Mouse (Mus musculus) heart, embryonic 12.5 days (tissue): ENCODE results near the gene Ctnnb1. TPM values are rescaled to one million over a fixed set of nuclear protein-coding genes. Genes with fewer than 3 reads are reported as not detected.
"Not testable (repeated sequence)": the region's sequence is repeated elsewhere in the genome, so short reads cannot be mapped to it uniquely, and the experiment has no call there.

ENCODE experiments used
- ATAC-seq: fragments of 200-750 bp; cut with Nextera tagmentation; 2 replicates; pipeline ENCODE4 v1.8.0; 2017; ENCODE audit warnings: moderate TSS enrichment, moderate library complexity; ENCODE audit not compliant: insufficient number of reproducible peaks, low FRiP score
- H3K27ac ChIP-seq: fragments of 300-500 bp; sonication (generic); 2 replicates; pipeline ENCODE4 v1.5.1; 2016; ENCODE audit warnings: mild to moderate bottlenecking, moderate library complexity; ENCODE audit not compliant: poor library complexity, severe bottlenecking
- H3K27me3 ChIP-seq: fragments of 300-500 bp; sonication (generic); replicated peaks from 2 replicates; pipeline ENCODE4 v1.6.1; 2016; ENCODE audit warnings: mild to moderate bottlenecking, moderate library complexity
- H3K36me3 ChIP-seq: fragments of 300-500 bp; sonication (generic); 2 replicates; pipeline ENCODE4 v1.6.1; 2016; ENCODE audit warnings: mild to moderate bottlenecking, moderate library complexity
- H3K4me1 ChIP-seq: fragments of 300-500 bp; sonication (generic); replicated peaks from 2 replicates; pipeline ENCODE4 v1.6.1; 2016; ENCODE audit warnings: mild to moderate bottlenecking
- H3K4me2 ChIP-seq: fragments of 300-500 bp; sonication (generic); 2 replicates; pipeline ENCODE4 v1.6.1; 2016; ENCODE audit warnings: mild to moderate bottlenecking, moderate library complexity
- H3K4me3 ChIP-seq: fragments of 300-500 bp; sonication (generic); 2 replicates; pipeline ENCODE4 v1.5.1; 2016; ENCODE audit warnings: mild to moderate bottlenecking
- H3K9ac ChIP-seq: fragments of 300-500 bp; sonication (generic); 2 replicates; pipeline ENCODE4 v1.6.1; 2016; ENCODE audit warnings: mild to moderate bottlenecking, moderate library complexity
- H3K9me3 ChIP-seq: fragments of 300-500 bp; sonication (generic); replicated peaks from 2 replicates; pipeline ENCODE4 v1.6.1; 2016; ENCODE audit warnings: mild to moderate bottlenecking, moderate library complexity
- WGBS: fragments of 180-500 bp; shearing (Covaris S2); methylation state at CpG from one replicate; pipeline ENCODE4 v1.1.7; 2016; 5-methylcytosine and 5-hydroxymethylcytosine counted together
- polyA plus RNA-seq: library from polyadenylated mRNA; unstranded; fragments of >200 nt; fragmentation: Nextera tagmentation; extraction: Ambion mirVana; gene quantifications from 2 replicates; pipeline ENCODE4 v1.2.1, GENCODE M21; 2016

Ctnnb1 gene
- polyA plus RNA-seq, 1 experiment from 2014 or later, result 397 TPM

DNA sequence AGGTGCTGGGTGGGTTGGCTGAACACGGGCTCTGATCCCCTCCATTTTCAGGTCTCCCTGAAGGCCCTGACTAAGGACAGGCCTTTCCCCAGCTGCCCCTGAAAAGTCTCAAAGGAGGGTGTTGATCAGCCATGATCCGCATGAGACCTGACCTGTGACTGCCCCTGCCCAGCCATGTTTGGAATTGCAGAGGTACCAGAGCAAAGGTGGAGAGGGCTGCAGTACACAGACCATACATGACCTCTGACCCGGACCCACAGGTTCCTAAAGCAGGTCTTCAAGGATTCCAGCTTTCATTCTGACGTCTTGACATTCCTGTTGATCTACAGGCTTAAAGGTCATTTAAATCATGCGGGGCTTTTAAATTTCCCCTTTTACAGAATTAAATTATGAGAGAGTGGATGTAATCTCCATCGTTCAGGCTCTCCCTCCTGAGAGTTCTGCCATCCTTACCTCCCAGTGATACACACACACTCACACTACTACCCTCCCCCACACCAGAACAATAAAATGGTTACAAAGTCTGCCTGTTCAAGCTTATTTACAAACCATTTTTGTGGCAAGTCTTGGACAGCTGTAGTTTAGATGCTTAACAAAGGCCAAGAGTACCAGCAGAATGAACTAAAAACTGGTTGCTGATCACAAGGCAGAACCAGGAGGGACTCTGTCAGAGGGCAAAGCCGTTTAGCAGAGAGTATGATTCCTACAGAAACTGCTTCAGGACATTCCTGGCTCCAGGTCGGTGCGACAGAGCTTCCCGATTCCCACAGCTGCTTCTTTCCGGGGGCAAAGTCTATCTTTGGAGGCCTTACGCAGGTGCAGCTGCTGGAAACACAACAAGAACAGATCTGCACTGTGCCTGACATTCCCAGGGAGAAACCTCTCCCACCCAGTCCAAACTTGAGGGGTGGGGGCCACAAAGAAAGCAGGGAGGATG lies 28.4 kb upstream of the Ctnnb1 start:
- Histone ChIP-seq H3K27me3 (no peaks in the 10 kb centered on the region), H3K36me3 (no peaks in the 10 kb centered on the region), H3K27ac (no peak overlapping the region), H3K4me1 (peaks cover 9% of the 10 kb centered on the region), H3K4me3 (no peak overlapping the region), H3K4me2 (no peak overlapping the region), H3K9ac (no peak overlapping the region), H3K9me3 (no peaks in the 10 kb centered on the region)
- 66% methylated on average over 12 of the region's 12 CpGs for WGBS
- ATAC-seq, result no peak

DNA sequence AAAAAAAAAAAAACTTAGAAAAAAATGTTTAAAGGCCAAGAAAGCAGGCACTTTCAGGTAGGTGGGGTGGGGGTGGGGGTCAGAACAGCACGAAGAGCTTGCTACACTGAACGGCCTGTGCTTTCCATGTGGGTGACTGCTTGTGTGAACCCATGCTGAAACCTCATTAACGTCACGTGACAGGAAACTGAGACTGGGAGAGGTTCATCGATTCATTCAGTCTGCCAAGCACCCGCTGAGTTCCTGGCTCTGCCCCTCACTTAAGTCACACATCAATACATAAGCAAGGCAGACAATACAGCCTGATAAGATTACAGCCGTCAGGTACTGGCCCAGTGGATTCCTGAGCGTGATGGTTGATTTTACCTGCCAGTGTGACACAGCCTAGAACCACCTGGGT lies 26.5 kb upstream of the Ctnnb1 start:
- Histone ChIP-seq H3K9ac (no peak overlapping the region), H3K4me1 (peaks cover 18% of the 10 kb centered on the region), H3K9me3 (no peaks in the 10 kb centered on the region), H3K27ac (no peak overlapping the region), H3K36me3 (no peaks in the 10 kb centered on the region), H3K4me2 (no peak overlapping the region), H3K4me3 (no peak overlapping the region), H3K27me3 (no peaks in the 10 kb centered on the region)
- 72% methylated on average over 8 of the region's 8 CpGs for WGBS
- no peak for ATAC-seq

DNA sequence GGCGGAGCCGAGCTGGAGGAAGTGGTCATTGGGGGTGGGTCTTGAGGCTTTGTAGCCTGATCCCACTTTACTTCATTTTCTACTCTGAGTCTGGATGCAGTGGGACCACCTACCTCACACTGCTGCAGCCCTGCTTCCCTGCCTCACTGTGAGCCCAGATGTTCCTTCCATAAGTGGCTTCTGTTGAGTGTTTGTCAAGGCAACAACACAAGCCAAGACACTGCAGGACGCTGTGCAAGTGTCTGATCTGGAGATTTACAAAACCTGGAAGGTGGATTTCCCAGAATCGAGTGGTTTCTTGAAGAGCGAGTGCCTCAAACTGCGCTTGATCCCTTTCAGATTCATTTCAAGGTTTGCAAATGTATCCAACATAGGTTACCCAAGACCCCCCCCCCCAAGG lies 20.6 kb upstream of the Ctnnb1 start:
- Histone ChIP-seq H3K9ac (no peak overlapping the region), H3K27ac (no peak overlapping the region), H3K4me2 (no peak overlapping the region), H3K4me1 (peaks cover 14% of the 10 kb centered on the region), H3K27me3 (no peaks in the 10 kb centered on the region), H3K36me3 (no peaks in the 10 kb centered on the region), H3K9me3 (no peaks in the 10 kb centered on the region), H3K4me3 (no peak overlapping the region)
- ATAC-seq, result no peak
- 77% methylated on average over 6 of the region's 6 CpGs for WGBS

DNA sequence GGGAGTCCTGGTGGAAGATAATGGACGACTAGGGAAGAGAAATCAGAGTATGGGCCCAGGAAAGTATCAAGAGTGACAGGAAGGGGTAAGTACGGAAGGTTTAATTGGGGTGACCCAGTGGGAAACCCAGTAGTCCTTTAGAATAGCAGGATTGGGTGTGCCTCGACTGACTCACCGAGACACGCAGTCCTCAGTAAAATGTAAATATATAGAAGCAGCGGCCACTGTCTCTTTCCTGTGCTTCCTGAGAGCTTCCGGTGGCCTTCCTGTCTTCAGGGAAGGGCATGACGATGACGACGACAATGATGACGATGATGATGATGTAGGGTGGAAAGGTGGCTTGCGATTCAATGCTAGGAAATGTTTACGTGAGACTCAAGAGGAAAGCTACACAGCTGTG lies 15.9 kb upstream of the Ctnnb1 start:
- H3K9me3 ChIP-seq, result no peaks in the 10 kb centered on the region
- no peak overlapping the region for H3K27ac ChIP-seq
- ATAC-seq, result no peak
- no peaks in the 10 kb centered on the region for H3K27me3 ChIP-seq
- no peaks in the 10 kb centered on the region for H3K36me3 ChIP-seq
- no peak overlapping the region for H3K9ac ChIP-seq
- H3K4me3 ChIP-seq, result no peak overlapping the region
- peaks cover 4% of the 10 kb centered on the region; the same call in 1 of the 2 replicates for H3K4me1 ChIP-seq
- H3K4me2 ChIP-seq, result no peak overlapping the region
- 65% methylated on average over 13 of the region's 13 CpGs for whole genome bisulfite sequencing

DNA sequence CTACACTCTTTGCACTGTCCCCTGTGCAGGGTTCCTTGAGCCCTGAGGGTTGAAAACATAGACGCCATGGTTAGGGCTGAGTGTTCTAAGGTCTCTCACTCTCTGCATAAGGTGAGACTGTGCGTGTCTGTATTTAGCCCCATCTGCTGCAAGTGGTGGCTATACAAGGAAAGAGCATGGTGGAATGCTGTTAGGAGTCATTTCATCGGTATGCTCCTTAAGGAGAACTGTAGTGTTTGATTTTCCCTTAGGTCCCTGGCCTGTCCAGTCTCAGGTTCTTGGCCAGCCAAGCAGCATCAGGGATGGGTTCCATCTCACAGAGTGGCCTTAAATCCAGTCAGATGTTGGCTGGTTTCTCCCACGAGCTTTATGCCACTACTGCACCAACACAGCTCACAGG lies 14.6 kb upstream of the Ctnnb1 start:
- Histone ChIP-seq H3K9ac (no peak overlapping the region), H3K36me3 (no peaks in the 10 kb centered on the region), H3K9me3 (no peaks in the 10 kb centered on the region), H3K27me3 (no peaks in the 10 kb centered on the region), H3K4me2 (no peak overlapping the region), H3K27ac (peak overlapping the region; percentile 31), H3K4me1 (peaks cover 15% of the 10 kb centered on the region), H3K4me3 (no peak overlapping the region)
- ATAC-seq, result no peak
- WGBS, result 74% methylated on average over 4 of the region's 4 CpGs

DNA sequence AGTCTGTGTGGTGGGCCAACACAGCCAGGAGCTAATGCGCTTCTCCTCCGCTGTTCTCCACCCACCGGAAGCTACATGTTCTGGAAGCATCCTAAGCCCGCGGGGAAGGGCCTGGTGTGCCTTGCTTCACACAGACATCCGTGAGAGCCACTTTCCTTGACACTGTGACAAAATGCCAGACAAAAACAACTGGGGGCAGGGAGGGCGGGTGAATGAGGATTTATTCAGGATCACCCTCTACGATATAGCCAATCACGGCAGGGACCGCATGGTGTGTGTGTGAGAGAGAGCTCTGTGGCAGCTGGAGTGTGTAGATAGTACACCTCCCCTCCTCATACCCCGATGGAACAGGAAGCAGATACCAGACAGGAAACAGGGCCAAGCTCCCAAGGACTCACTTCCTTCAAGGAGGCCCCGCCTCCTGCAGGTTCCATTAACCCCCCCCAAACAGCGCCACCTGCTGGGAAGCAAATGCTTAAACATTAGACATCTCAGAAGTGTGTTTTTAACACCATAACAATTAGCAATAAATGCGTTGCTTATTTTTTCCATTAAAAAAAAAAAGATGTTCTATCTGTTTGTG lies 14.0 kb upstream of the Ctnnb1 start:
- 67% methylated on average over 14 of the region's 14 CpGs for WGBS
- no peak overlapping the region for H3K4me2 ChIP-seq
- H3K9me3 ChIP-seq, result no peaks in the 10 kb centered on the region
- peaks cover 15% of the 10 kb centered on the region for H3K4me1 ChIP-seq
- peak; percentile 83 for ATAC-seq
- no peak overlapping the region for H3K9ac ChIP-seq
- H3K27me3 ChIP-seq, result no peaks in the 10 kb centered on the region
- no peak overlapping the region for H3K4me3 ChIP-seq
- H3K36me3 ChIP-seq, result no peaks in the 10 kb centered on the region
- peak overlapping the region; percentile 31 for H3K27ac ChIP-seq

DNA sequence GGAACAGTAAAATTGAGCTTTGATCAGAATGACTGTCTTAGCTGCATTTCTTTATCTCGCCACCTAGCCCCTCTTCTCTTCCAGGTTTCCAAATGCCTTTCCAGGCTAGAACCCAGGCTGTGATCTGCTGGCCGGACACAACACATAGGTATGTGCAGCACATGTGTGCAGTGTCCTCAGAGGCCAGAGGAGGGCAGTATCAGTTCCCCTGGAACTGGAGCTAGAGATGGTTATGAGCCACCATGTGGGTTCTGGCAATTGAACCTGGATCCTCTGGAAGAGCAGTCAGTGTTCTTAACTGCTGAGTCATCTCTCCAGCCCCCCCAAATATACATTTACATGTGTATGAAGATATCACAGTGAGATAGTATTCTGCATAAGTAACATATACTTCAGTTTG lies 11.4 kb upstream of the Ctnnb1 start:
- not testable (repeated sequence) for H3K9ac ChIP-seq, H3K27me3 ChIP-seq, H3K9me3 ChIP-seq, H3K36me3 ChIP-seq, H3K4me2 ChIP-seq, H3K27ac ChIP-seq, ATAC-seq, H3K4me3 ChIP-seq
- WGBS, result 94% methylated on average over 2 of the region's 2 CpGs
- H3K4me1 ChIP-seq, result peaks cover 15% of the 10 kb centered on the region

DNA sequence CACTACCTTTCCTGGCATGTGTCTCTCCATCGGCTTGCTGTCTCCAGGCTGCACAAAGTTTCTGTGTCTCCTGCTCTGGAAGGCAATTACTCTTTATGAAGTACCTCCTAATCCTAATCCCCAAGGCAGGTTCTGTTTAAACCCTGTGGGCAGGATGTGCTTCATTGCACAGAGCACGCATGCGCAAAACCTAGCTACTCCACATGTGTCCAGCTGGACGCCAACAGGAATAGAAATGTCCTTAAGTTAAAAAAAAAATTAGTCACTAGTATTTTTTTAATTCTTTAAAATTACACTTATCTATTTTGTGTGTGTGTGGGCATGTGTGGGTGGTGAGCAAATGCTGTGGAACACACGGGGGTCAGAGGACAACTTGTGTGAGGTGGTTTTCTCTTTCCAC lies 10.8 kb upstream of the Ctnnb1 start:
- Histone ChIP-seq H3K9ac (no peak overlapping the region), H3K36me3 (no peaks in the 10 kb centered on the region), H3K4me1 (peaks cover 15% of the 10 kb centered on the region), H3K27ac (no peak overlapping the region), H3K4me3 (no peak overlapping the region), H3K4me2 (no peak overlapping the region), H3K27me3 (no peaks in the 10 kb centered on the region), H3K9me3 (no peaks in the 10 kb centered on the region)
- WGBS, result 79% methylated on average over 5 of the region's 5 CpGs
- ATAC-seq, result no peak

DNA sequence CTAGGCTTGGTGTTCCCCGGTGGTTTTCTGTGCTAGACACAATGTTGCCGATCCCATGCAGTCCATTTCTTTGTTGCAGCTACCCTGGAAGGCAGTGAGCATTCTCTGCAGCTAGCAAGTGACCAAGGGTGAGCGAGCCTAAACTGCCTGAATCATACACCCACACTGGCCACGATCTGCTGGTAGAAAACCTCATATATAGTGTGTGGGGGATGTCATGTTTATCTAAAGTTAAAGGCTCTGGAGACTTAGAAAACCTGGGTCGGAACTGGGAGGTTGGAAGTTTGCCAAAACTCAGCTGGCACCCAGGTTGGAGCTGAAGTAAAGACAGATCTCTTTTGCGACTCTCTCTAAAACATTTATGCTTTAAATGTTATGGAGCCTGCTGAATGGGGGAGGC lies 10.4 kb upstream of the Ctnnb1 start:
- no peak overlapping the region for H3K9ac ChIP-seq

DNA sequence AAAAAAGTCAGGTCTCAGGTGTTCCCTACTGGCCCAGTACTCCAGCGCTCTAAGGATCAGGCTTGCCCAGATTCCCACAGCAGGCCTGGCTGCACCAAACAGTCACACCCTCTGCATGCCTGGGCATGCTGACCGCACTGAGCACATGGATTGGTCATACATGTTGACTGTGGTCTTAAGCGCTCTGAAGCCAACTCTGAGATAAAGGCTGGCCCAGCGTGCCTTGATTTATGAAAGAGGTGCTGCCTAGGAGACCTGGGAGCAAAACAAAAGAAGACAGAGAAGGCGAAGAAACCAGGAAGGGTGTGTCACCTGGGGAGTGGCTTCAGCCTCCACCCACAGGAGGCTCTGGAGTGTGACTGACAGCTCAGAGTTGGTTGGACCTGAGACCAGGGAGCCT lies 9.9 kb upstream of the Ctnnb1 start:
- Histone ChIP-seq H3K27ac (no peak overlapping the region), H3K4me1 (peaks cover 14% of the 10 kb centered on the region), H3K4me3 (no peak overlapping the region), H3K27me3 (no peaks in the 10 kb centered on the region), H3K9me3 (no peaks in the 10 kb centered on the region), H3K36me3 (no peaks in the 10 kb centered on the region), H3K4me2 (no peak overlapping the region), H3K9ac (no peak overlapping the region)
- ATAC-seq, result no peak
- WGBS, result 72% methylated on average over 5 of the region's 5 CpGs

More for the DNA sequence above, 10.4 kb upstream of the Ctnnb1 start:
- WGBS, result 37% methylated on average over 6 of the region's 6 CpGs
- Histone ChIP-seq H3K4me1 (peaks cover 15% of the 10 kb centered on the region), H3K9me3 (no peaks in the 10 kb centered on the region), H3K4me3 (no peak overlapping the region), H3K4me2 (no peak overlapping the region), H3K27me3 (no peaks in the 10 kb centered on the region), H3K27ac (no peak overlapping the region), H3K36me3 (no peaks in the 10 kb centered on the region)
- ATAC-seq, result no peak

DNA sequence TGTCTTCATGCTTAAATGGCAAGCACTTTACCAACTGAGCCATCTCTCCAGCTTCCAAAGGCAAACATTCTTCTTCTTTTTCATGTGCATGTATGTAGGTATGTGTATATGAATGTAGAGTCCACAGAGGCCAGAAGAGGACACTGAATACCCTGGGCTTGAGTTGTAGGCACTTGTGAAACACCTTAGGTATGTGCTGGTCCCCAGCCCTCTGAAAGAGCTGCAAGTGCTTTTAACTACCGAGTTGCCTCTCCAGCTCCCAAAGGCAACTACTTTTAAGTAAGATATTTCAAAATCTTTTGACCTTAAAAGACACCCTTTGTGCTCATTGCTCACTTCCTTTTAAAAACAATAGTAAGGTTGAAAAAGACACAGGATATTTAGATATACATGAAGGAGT lies 2.9 kb upstream of the Ctnnb1 start:
- no peaks in the 10 kb centered on the region for H3K27me3 ChIP-seq
- H3K9ac ChIP-seq, result no peak overlapping the region
- H3K4me2 ChIP-seq, result no peak overlapping the region
- H3K9me3 ChIP-seq, result no peaks in the 10 kb centered on the region
- no peak for ATAC-seq
- no peak overlapping the region for H3K27ac ChIP-seq
- H3K36me3 ChIP-seq, result no peaks in the 10 kb centered on the region
- no peak overlapping the region for H3K4me3 ChIP-seq
- H3K4me1 ChIP-seq, result no peaks in the 10 kb centered on the region; the same call in 1 of the 2 replicates
- 44% methylated on average over 1 of the region's 1 CpGs for WGBS
